Mouse (Mus musculus) kidney, postnatal 25 days (tissue): Measurements from ENCODE around the gene Mta2.

Source experiments
- DNase-seq, 2 experiments: peaks; one replicate each; pipeline ENCODE4 v3.0.0; 2021; ENCODE audit warnings: mixed read lengths in 2 of 2

Gene Mta2

GRCm38 (mm10) chr19:8967893-8968292 is 26.2 kb downstream of the Mta2 start:
- no peak for DNase-seq

GRCm38 (mm10) chr19:8972491-8972890 is 30.8 kb downstream of the Mta2 start:
- peak in 1 of 2 experiments; percentile 63 for DNase-seq

- no peak for DNase-seq
Observed at GRCm38 (mm10) chr19:8974638-8975037, 33.0 kb downstream of the Mta2 start.

GRCm38 (mm10) chr19:8975491-8975890 is 33.8 kb downstream of the Mta2 start:
- DNase-seq: no peak

GRCm38 (mm10) chr19:8976535-8976934 is 34.9 kb downstream of the Mta2 start:
- peak; percentile 67 to 68 for DNase-seq

- no peak for DNase-seq
Observed at GRCm38 (mm10) chr19:8980771-8981170, 39.1 kb downstream of the Mta2 start.

- no peak for DNase-seq
Observed at GRCm38 (mm10) chr19:8981450-8982168, 39.9 kb downstream of the Mta2 start.

GRCm38 (mm10) chr19:8982303-8983149 is 40.9 kb downstream of the Mta2 start:
- no peak for DNase-seq

GRCm38 (mm10) chr19:8983150-8983650 is 41.5 kb downstream of the Mta2 start:
- DNase-seq: no peak

- peak; percentile 63 to 70 for DNase-seq
Observed at GRCm38 (mm10) chr19:8984255-8984868, 42.7 kb downstream of the Mta2 start.

- peak in 1 of 2 experiments; percentile 26 for DNase-seq
Observed at GRCm38 (mm10) chr19:8985891-8986290, 44.2 kb downstream of the Mta2 start.

- peak in 1 of 2 experiments; percentile 42 for DNase-seq
Observed at GRCm38 (mm10) chr19:8987816-8988215, 46.1 kb downstream of the Mta2 start.

- peak; percentile 51 to 66 for DNase-seq
Observed at GRCm38 (mm10) chr19:8988346-8989065, 46.8 kb downstream of the Mta2 start.

GRCm38 (mm10) chr19:8989066-8989566 is 47.4 kb downstream of the Mta2 start, which contains the start of gene Ahnak:
TSS of gene Ahnak (plus strand) at chr19:8989284.
- peak; percentile 79 to 91 for DNase-seq

- DNase-seq: peak; percentile 90 to 93
Observed at GRCm38 (mm10) chr19:8989567-8990431, 48.1 kb downstream of the Mta2 start.

GRCm38 (mm10) chr19:8990432-8991102 is 48.9 kb downstream of the Mta2 start:
- peak; percentile 11 to 37 for DNase-seq

GRCm38 (mm10) chr19:8991245-8991870 is 49.7 kb downstream of the Mta2 start:
- peak; percentile 25 to 38 for DNase-seq

- peak; percentile 67 to 76 for DNase-seq
Observed at GRCm38 (mm10) chr19:8991871-8992735, 50.4 kb downstream of the Mta2 start.
